Mouse (Mus musculus): ENCODE measurements around the gene Bicra. TPM values are rescaled to one million over a fixed set of nuclear protein-coding genes. Genes with fewer than 3 reads are reported as not detected.

Bicra gene
- total and polyA plus RNA-seq, 3 experiments, result 0.81 to 14.1 TPM; not detected in 1

DNA sequence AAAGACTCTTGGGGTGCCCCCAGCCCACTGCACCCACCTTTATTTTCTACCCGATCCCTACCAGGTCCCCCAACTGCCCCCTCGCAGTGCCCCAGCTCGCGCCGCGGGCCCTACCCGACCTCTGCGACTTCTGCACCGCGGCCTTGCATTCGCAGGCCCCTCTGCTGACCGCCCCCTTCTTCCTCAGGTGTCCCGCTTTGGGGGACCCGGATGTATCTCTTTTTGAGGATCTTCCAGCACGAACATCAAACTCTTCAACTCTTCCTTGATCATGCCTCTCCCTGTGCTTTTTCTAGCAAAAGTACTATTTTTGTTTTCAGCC lies 14.3 kb upstream of the Bicra start:
- Histone ChIP-seq H3K27ac (ENCODE audit: control insufficient read depth, low read depth, low read length) (no peak overlapping the region), H3K4me3 (ENCODE audit: control insufficient read depth in 1 of 2, insufficient read depth in 1 of 2, low read depth in 2 of 2, low read length in 2 of 2) (no peak overlapping the region), H3K4me1 (ENCODE audit: control insufficient read depth in 1 of 2, insufficient read depth in 2 of 2, low read length in 2 of 2) (peaks cover 0 to 1% of the 10 kb centered on the region in 2 experiments; a peak in 1 of 4 replicates), H3K27me3 (ENCODE audit: control insufficient read depth in 1 of 2, insufficient read depth in 2 of 2, low read length in 2 of 2) (peaks cover 0 to 8% of the 10 kb centered on the region in 2 experiments; a peak in 2 of 4 replicates), H3K36me3 (ENCODE audit: control insufficient read depth in 1 of 2, insufficient read depth in 2 of 2, low read length in 2 of 2) (no peaks in the 10 kb centered on the region; a peak in 1 of 4 replicates), H3K9me3 (replicated peaks; ENCODE audit: insufficient read depth, low read length) (no peaks in the 10 kb centered on the region), H3K79me2 (ENCODE audit: control insufficient read depth, insufficient read depth, low read length, poor library complexity) (no peaks in the 10 kb centered on the region), H3K9ac (ENCODE audit: control insufficient read depth, low read depth, low read length, poor library complexity, severe bottlenecking) (no peak overlapping the region)
- DNase-seq (ENCODE audit: low read depth, low spot score), result no peak
- no peak for TF ChIP-seq NELFE (IDR thresholded peaks at IDR 0.05; ENCODE audit: low read depth, low read length)

DNA sequence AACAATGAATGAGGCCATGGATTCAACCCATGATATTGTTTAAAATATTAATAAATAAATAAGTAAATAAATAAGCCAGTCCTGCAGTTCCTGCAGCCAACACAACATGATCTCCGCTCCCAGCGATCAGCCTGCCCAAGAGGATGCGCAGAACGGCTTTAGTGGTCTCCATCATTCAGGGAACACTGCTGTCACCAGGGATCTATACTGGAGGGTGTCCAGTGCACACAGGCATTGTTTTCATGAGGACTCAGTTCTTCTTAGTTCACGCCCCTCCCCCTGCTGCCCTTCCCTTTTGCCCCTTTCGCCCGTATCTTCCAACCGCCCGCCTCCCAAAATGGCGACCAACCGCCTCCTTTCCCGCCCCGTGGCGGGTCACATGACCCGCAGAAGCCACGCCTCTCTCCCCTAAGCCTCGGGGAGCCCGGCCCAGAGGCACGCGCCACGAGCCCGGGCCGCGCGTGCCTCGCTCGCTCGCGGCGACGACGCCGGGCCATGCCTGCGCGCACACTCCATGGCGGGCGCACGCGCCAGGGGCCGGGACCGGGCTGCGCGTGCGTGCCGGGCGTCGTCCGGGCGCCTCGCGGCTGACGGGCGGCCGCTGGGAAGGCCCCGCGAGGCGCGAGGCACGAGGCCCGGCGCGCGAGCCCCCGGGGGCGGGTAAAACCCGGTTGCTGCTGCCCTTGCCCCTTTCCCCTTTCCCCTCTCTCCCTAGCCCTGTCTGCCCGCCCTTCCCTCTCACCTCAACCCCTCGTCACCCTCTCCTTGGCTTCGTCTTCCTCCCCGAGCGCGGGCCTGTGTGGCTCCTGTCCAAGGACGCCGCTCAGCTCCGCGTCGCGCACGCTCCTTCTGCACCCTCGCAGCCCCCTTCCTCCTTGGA lies 13.7 kb upstream of the Bicra start, which contains the start of gene Zfp541:
Gene Zfp541 (plus strand): TSS at position 596 of the 880 bp plus-strand sequence.
- no peak within 1 kb of the TSS for H3K4me3 ChIP-seq (ENCODE audit: control insufficient read depth in 1 of 2, insufficient read depth in 1 of 2, low read depth in 2 of 2, low read length in 2 of 2)
- H3K27ac ChIP-seq (ENCODE audit: control insufficient read depth, low read depth, low read length), result no peak within 1 kb of the TSS
- no peaks in the 10 kb centered on the region; a peak in 1 of 4 replicates for H3K36me3 ChIP-seq (ENCODE audit: control insufficient read depth in 1 of 2, insufficient read depth in 2 of 2, low read length in 2 of 2)
- H3K27me3 ChIP-seq (ENCODE audit: control insufficient read depth in 1 of 2, insufficient read depth in 2 of 2, low read length in 2 of 2), result peaks cover 0 to 5% of the 10 kb centered on the region in 2 experiments; a peak in 2 of 4 replicates
- TF ChIP-seq RCOR1 (IDR thresholded peaks at IDR 0.05; ENCODE audit: low read depth, low read length) (no peak), MYC (IDR thresholded peaks at IDR 0.05; ENCODE audit: low read depth, low read length) (no peak), UBTF (IDR thresholded peaks at IDR 0.05; ENCODE audit: borderline replicate concordance, insufficient read depth, low read depth, low read length) (no peak), MXI1 (IDR thresholded peaks at IDR 0.05; ENCODE audit: low read depth, low read length) (no peak), POLR2AphosphoS2 (IDR thresholded peaks at IDR 0.05; ENCODE audit: low read length) (no peak)
- no peak for DNase-seq (ENCODE audit: low read depth, low spot score)
- no peaks in the 10 kb centered on the region for H3K79me2 ChIP-seq (ENCODE audit: control insufficient read depth, insufficient read depth, low read length, poor library complexity)
- no peaks in the 10 kb centered on the region for H3K9me3 ChIP-seq (replicated peaks; ENCODE audit: insufficient read depth, low read length)
- H3K4me1 ChIP-seq (ENCODE audit: control insufficient read depth in 1 of 2, insufficient read depth in 2 of 2, low read length in 2 of 2), result peaks cover 0 to 6% of the 10 kb centered on the region in 2 experiments; a peak in 2 of 4 replicates
- H3K9ac ChIP-seq (ENCODE audit: control insufficient read depth, low read depth, low read length, poor library complexity, severe bottlenecking), result no peak within 1 kb of the TSS

DNA sequence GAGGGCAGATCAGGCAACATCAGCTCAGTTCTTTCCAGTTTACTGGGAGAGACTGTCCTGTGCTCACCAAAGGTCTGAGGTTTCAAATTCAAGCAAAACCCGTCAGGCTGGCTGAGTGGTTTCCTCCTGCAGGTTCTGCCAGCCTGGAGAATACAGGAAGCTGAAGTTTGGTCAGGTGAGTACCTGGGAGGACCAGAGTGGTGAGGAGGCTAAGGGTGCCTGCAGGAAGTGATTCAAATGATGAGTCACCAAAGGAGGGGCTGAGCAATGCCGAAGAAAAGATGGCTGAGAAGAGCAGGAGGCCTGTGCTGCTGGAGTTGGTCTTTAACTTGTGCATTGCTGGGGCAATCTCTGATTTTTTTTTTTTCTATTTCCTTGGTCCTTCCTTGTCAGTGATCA lies 9.4 kb upstream of the Bicra start:
- no peaks in the 10 kb centered on the region for H3K9me3 ChIP-seq (replicated peaks; ENCODE audit: insufficient read depth, low read length)
- 0 out of 4 replicates have a peak overlapping the region, but pooled peaks of 1 of the 2 experiments have one; percentile 3 for H3K4me3 ChIP-seq (ENCODE audit: control insufficient read depth in 1 of 2, insufficient read depth in 1 of 2, low read depth in 2 of 2, low read length in 2 of 2)
- H3K4me1 ChIP-seq (ENCODE audit: control insufficient read depth in 1 of 2, insufficient read depth in 2 of 2, low read length in 2 of 2), result peaks cover 0 to 6% of the 10 kb centered on the region in 2 experiments; a peak in 2 of 4 replicates
- no peak overlapping the region for H3K9ac ChIP-seq (ENCODE audit: control insufficient read depth, low read depth, low read length, poor library complexity, severe bottlenecking)
- TF ChIP-seq POLR2AphosphoS5 (IDR thresholded peaks at IDR 0.05; ENCODE audit: borderline replicate concordance, low read depth, low read length), result no peak
- TF ChIP-seq POLR2A (IDR thresholded peaks at IDR 0.05; ENCODE audit: control insufficient read depth in 1 of 2, insufficient read depth in 1 of 2, low read depth in 1 of 2, low read length in 2 of 2, poor library complexity in 1 of 2), result 0 out of 4 replicates have a peak, but pooled peaks of 1 of the 2 experiments have one; percentile 26
- 0 out of 4 replicates have a peak, but pooled peaks cover 0 to 2% of the 10 kb centered on the region in 2 experiments for H3K27me3 ChIP-seq (ENCODE audit: control insufficient read depth in 1 of 2, insufficient read depth in 2 of 2, low read length in 2 of 2)
- peak; percentile 47 for DNase-seq (ENCODE audit: low read depth, low spot score)
- H3K27ac ChIP-seq (ENCODE audit: control insufficient read depth, low read depth, low read length), result no peak overlapping the region
- peaks cover 0 to 3% of the 10 kb centered on the region in 2 experiments; a peak in 2 of 4 replicates for H3K36me3 ChIP-seq (ENCODE audit: control insufficient read depth in 1 of 2, insufficient read depth in 2 of 2, low read length in 2 of 2)
- no peaks in the 10 kb centered on the region; the same call in 1 of the 2 replicates for H3K79me2 ChIP-seq (ENCODE audit: control insufficient read depth, insufficient read depth, low read length, poor library complexity)

All from MEL (cell line).